ENCODE assay signal across 9 mouse cellular contexts in the genomic region with DNA sequence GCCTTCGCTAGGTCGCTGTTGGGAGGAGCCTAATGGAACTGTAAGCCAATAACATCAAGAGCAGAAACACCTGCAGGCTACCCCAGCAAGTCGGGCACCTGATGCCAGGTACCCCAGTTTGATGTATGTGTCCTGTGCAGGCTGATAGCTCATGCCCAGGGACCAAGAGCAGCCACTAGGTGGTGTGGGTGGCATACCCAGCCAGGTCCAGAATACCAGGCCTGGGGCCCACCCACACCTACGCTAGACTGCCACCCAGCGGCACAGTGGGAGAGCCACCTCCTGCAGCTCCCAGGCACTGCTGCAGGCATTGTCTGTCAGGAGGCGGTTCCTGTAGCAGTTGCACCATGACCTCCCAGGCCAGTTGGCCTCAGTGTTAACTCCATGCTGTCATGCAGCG. TPM values are rescaled to one million over a fixed set of nuclear protein-coding genes. Genes with fewer than 3 reads are reported as not detected.
DNase-seq lines count a peak whose midpoint lies in the region; ATAC-seq and TF ChIP-seq lines count a peak whose summit lies in the region.
"Had no signal": no experiment of that assay in that cellular context is flagged by ENCODE, and none has a peak within 500 bp of the region (broad histone marks: within the 10 kb centered on the region; RNA-seq: fewer than 3 reads in every experiment).

No protein-coding gene starts in this region.

- peaks cover 35% of the 10 kb centered on the region for H3K27me3 ChIP-seq in neural tube, embryonic 15.5 days (replicated peaks)
- H3K27me3 ChIP-seq in cerebellum, adult 2 months (ENCODE audit: control insufficient read depth, insufficient read depth, low read length), result no peaks in the 10 kb centered on the region
- peaks cover 34% of the 10 kb centered on the region for H3K27me3 ChIP-seq in liver, embryonic 11.5 days (replicated peaks; ENCODE audit: control insufficient read depth, insufficient read depth, low read length)

- H3K36me3 ChIP-seq in neural tube, embryonic 15.5 days, result peaks cover 7% of the 10 kb centered on the region; the same call in 1 of the 2 replicates
- H3K36me3 ChIP-seq in liver, embryonic 11.5 days (ENCODE audit: control insufficient read depth, insufficient read depth, low read length), result no peaks in the 10 kb centered on the region

- TF ChIP-seq CTCF in cerebellum, adult 2 months (IDR thresholded peaks at IDR 0.05; ENCODE audit: borderline replicate concordance, insufficient read depth, low read depth, low read length), result peak; percentile 62

- 23% methylated on average over 7 of the region's 7 CpGs for WGBS in neural tube, embryonic 15.5 days
- 43% methylated on average over 7 of the region's 7 CpGs for WGBS in cerebellum, adult 2 months
- WGBS in liver, embryonic 11.5 days, result 21% methylated on average over 7 of the region's 7 CpGs

- H3K4me3 ChIP-seq in neural tube, embryonic 15.5 days (replicated peaks), result no peak overlapping the region
- H3K4me3 ChIP-seq in cerebellum, adult 2 months (replicated peaks; ENCODE audit: insufficient read depth, low read depth, low read length), result no peak overlapping the region
- H3K4me3 ChIP-seq in liver, embryonic 11.5 days (ENCODE audit: low read depth, low read length), result no peak overlapping the region
- H3K4me3 ChIP-seq: embryonic facial prominence, embryonic 12.5 days had no signal

- intact Hi-C loops in gastrocnemius, postnatal 14 days (cut with DNase I; ENCODE audit: low total_unique reads), result no loop called here

- H3K4me1 ChIP-seq in neural tube, embryonic 15.5 days, result peaks cover 46% of the 10 kb centered on the region
- H3K4me1 ChIP-seq in cerebellum, adult 2 months (ENCODE audit: control insufficient read depth, insufficient read depth, low read length), result peaks cover 10% of the 10 kb centered on the region
- H3K4me1 ChIP-seq in liver, embryonic 11.5 days (replicated peaks; ENCODE audit: control insufficient read depth, insufficient read depth, low read length), result peaks cover 39% of the 10 kb centered on the region

- no peaks in the 10 kb centered on the region for H3K9me3 ChIP-seq in neural tube, embryonic 15.5 days (replicated peaks)
- H3K9me3 ChIP-seq in liver, embryonic 11.5 days (ENCODE audit: control insufficient read depth, low read length), result no peaks in the 10 kb centered on the region
- H3K9me3 ChIP-seq: embryonic facial prominence, embryonic 12.5 days had no signal

- peak; percentile 59 for DNase-seq in neural tube, embryonic 10.5 days (ENCODE audit: extremely low spot score, low spot score)
- DNase-seq in cerebellum, adult 2 months, result peak; percentile 53 to 54
- peak; percentile 81 for DNase-seq in gastrocnemius, postnatal 14 days
- peak; percentile 88 for DNase-seq in kidney, adult 18-20 months
- DNase-seq in liver, embryonic 11.5 days (ENCODE audit: low spot score), result peak; percentile 76
- peak; percentile 77 to 88 for DNase-seq in natural killer cell, adult 2 months (ENCODE audit: low spot score in 2 of 2)
- DNase-seq in testis, postnatal 14 days (ENCODE audit: low spot score), result peak; percentile 67

- H3K4me2 ChIP-seq in neural tube, embryonic 15.5 days, result no peak overlapping the region
- H3K4me2 ChIP-seq in liver, embryonic 11.5 days, result no peak overlapping the region
- H3K4me2 ChIP-seq: embryonic facial prominence, embryonic 12.5 days had no signal

- no peak for ATAC-seq in neural tube, embryonic 15.5 days (ENCODE audit: low FRiP score)
- ATAC-seq in liver, embryonic 11.5 days (replicated peaks; ENCODE audit: low FRiP score), result peak; percentile 85

- H3K9ac ChIP-seq in neural tube, embryonic 15.5 days (replicated peaks), result no peak overlapping the region
- no peak overlapping the region for H3K9ac ChIP-seq in liver, embryonic 11.5 days (ENCODE audit: low read depth, low read length)
- H3K9ac ChIP-seq: embryonic facial prominence, embryonic 12.5 days had no signal

- no peak overlapping the region for H3K27ac ChIP-seq in neural tube, embryonic 15.5 days (replicated peaks)
- H3K27ac ChIP-seq in cerebellum, adult 2 months (ENCODE audit: insufficient read depth, low read length), result no peak overlapping the region
- H3K27ac ChIP-seq in liver, embryonic 11.5 days (ENCODE audit: low read depth, low read length), result no peak overlapping the region
- H3K27ac ChIP-seq: embryonic facial prominence, embryonic 12.5 days had no signal

- no peak for TF ChIP-seq POLR2A in cerebellum, adult 2 months (IDR thresholded peaks at IDR 0.05; ENCODE audit: borderline replicate concordance, insufficient read depth, low read length)

RNA-seq across cellular contexts. Expression of a gene that starts 2.8 kb away (rescaled TPM):
- polyA plus RNA-seq in neural tube, embryonic 15.5 days (2015; fragmentation: Nextera tagmentation; extraction: Ambion mirVana), result 0.14 and 0.17 TPM in 2 replicates
- polyA plus RNA-seq in cerebellum, adult 2 months (2012; rRNA removed), result 0.11 and 0.26 TPM in 2 replicates
- total RNA-seq in gastrocnemius, postnatal 14 days (2021), result under 1 TPM in 1 of 2 experiments, not detected in 1; 0.23 TPM
- 0.22 and 0.34 TPM in 2 replicates for polyA plus RNA-seq in liver, embryonic 11.5 days (2014; fragmentation: Nextera tagmentation; extraction: Ambion mirVana)
- polyA plus RNA-seq: embryonic facial prominence, embryonic 12.5 days had no signal

RNA-seq across cellular contexts. Expression of a gene that starts 10.6 kb away (rescaled TPM):
- 169 and 222 TPM in 2 replicates for polyA plus RNA-seq in neural tube, embryonic 15.5 days (2015; fragmentation: Nextera tagmentation; extraction: Ambion mirVana)
- 197 and 242 TPM in 2 replicates for polyA plus RNA-seq in cerebellum, adult 2 months (2012; rRNA removed)
- 100 to 1,000 TPM; 129 to 164 TPM for total RNA-seq in gastrocnemius, postnatal 14 days (2021)
- polyA plus RNA-seq in liver, embryonic 11.5 days (2014; fragmentation: Nextera tagmentation; extraction: Ambion mirVana), result 124 and 138 TPM in 2 replicates

RNA-seq across cellular contexts. Expression of a gene that starts 23.8 kb away (rescaled TPM):
- polyA plus RNA-seq in neural tube, embryonic 15.5 days (2015; fragmentation: Nextera tagmentation; extraction: Ambion mirVana), result 52.4 and 52.8 TPM in 2 replicates
- polyA plus RNA-seq in cerebellum, adult 2 months (2012; rRNA removed), result 40.7 and 42.8 TPM in 2 replicates
- total RNA-seq in gastrocnemius, postnatal 14 days (2021), result 1 to 10 TPM; 5.4 to 6.1 TPM
- 57.2 and 61.5 TPM in 2 replicates for polyA plus RNA-seq in liver, embryonic 11.5 days (2014; fragmentation: Nextera tagmentation; extraction: Ambion mirVana)

RNA-seq across cellular contexts. Expression of a gene that starts 36.1 kb away (rescaled TPM):
- polyA plus RNA-seq in neural tube, embryonic 15.5 days (2015; fragmentation: Nextera tagmentation; extraction: Ambion mirVana), result 164 and 193 TPM in 2 replicates
- polyA plus RNA-seq in cerebellum, adult 2 months (2012; rRNA removed), result 88.1 and 93.0 TPM in 2 replicates
- total RNA-seq in gastrocnemius, postnatal 14 days (2021), result 10 to 100 TPM; 65.8 to 69.7 TPM
- 257 and 291 TPM in 2 replicates for polyA plus RNA-seq in liver, embryonic 11.5 days (2014; fragmentation: Nextera tagmentation; extraction: Ambion mirVana)
